23 mouse cellular contexts compared by ENCODE assay signal in genomic region chr5:124521588-124521987, GRCm38 (mm10). TPM values are rescaled to one million over a fixed set of nuclear protein-coding genes. Genes with fewer than 3 reads are reported as not detected.
DNase-seq lines count a peak whose midpoint lies in the region; ATAC-seq and TF ChIP-seq lines count a peak whose summit lies in the region.
"Had no signal": no experiment of that assay in that cellular context is flagged by ENCODE, and none has a peak within 500 bp of the region (broad histone marks: within the 10 kb centered on the region; RNA-seq: fewer than 3 reads in every experiment).

No protein-coding gene starts in this region.

- ATAC-seq in granulocyte monocyte progenitor cell, adult 5-6 weeks (replicated peaks; ENCODE audit: poor library complexity, severe bottlenecking): peak; percentile 77
- ATAC-seq in megakaryocyte progenitor cell, adult 5-6 weeks (replicated peaks; ENCODE audit: poor library complexity): peak; percentile 44; the same call in 1 of the 2 replicates
- ATAC-seq: activated CD4-positive, CD25-positive, alpha-beta regulatory T cell, adult 4 months; CD4-positive, CD25-positive, alpha-beta regulatory T cell, adult 4 months; forebrain, embryonic 13.5 days; forebrain, embryonic 16.5 days; hindbrain, embryonic 16.5 days had no signal

- TF ChIP-seq CTCF in layer of hippocampus, adult 2 months (conservative IDR thresholded peaks at IDR 0.05): no peak

- peak overlapping the region; percentile 94 for H3K27ac ChIP-seq in layer of hippocampus, adult 2 months
- H3K27ac ChIP-seq: forebrain, embryonic 10.5 days; forebrain, embryonic 13.5 days; gastrocnemius, adult 2 months; heart, adult 2 months; heart, embryonic 10.5 days; hindbrain, embryonic 12.5 days had no signal

- no peak for DNase-seq in layer of hippocampus, adult 2 months (ENCODE audit: low spot score in 2 of 2)
- no peak for DNase-seq in layer of hippocampus, adult 8-10 months (ENCODE audit: low spot score in 2 of 2)
- peak; percentile 64 for DNase-seq in A20 (ENCODE audit: low read depth, low spot score)
- no peak for DNase-seq in ovary, adult 18-20 months (ENCODE audit: low spot score)
- no peak for DNase-seq in right cerebral cortex, postnatal 10 days (ENCODE audit: low spot score in 2 of 2)
- DNase-seq: adrenal gland, adult 8-10 months; adrenal gland, postnatal 25 days; cerebellum, adult 11-12 months; cerebellum, adult 8-10 months; cerebellum, postnatal 10 days; gastrocnemius, adult 2 months; gastrocnemius, postnatal 14 days; heart, adult 2 months had no signal

- no peak overlapping the region for H3K4me3 ChIP-seq in layer of hippocampus, adult 2 months
- H3K4me3 ChIP-seq: forebrain, embryonic 10.5 days; forebrain, embryonic 13.5 days; gastrocnemius, adult 2 months; heart, adult 2 months; heart, embryonic 10.5 days; hindbrain, embryonic 12.5 days had no signal

RNA-seq across cellular contexts. Expression of gene Rilpl1, which starts 9.6 kb away (rescaled TPM):
- total RNA-seq in layer of hippocampus, adult 2 months (2021): 10 to 100 TPM; 69.1 to 78.2 TPM
- 10 to 100 TPM; 67.1 to 69.2 (median 68.8) TPM for total RNA-seq in layer of hippocampus, adult 8-10 months (2022)
- 1.3 TPM in 1 of 2 replicates, not detected in the other for total RNA-seq in granulocyte monocyte progenitor cell, adult 5-6 weeks (2014; fragmentation: Nextera tagmentation)
- not detected in 2 replicates for total RNA-seq in granulocyte monocyte progenitor cell, adult 5-6 weeks (2017)
- 0.54 TPM in 1 of 2 replicates, not detected in the other for total RNA-seq in megakaryocyte progenitor cell, adult 5-6 weeks (2015)
- 0.21 and 0.61 TPM in 2 replicates for total RNA-seq in megakaryocyte progenitor cell, adult 5-6 weeks (2017)

RNA-seq across cellular contexts. Expression of gene Tmed2, which starts 18.9 kb away (rescaled TPM):
- 10 to 100 TPM; 97.4 to 99.3 TPM for total RNA-seq in layer of hippocampus, adult 2 months (2021)
- total RNA-seq in layer of hippocampus, adult 8-10 months (2022): 100 to 1,000 TPM; 100 to 117 (median 109) TPM
- 512 and 560 TPM in 2 replicates for total RNA-seq in granulocyte monocyte progenitor cell, adult 5-6 weeks (2014; fragmentation: Nextera tagmentation)
- total RNA-seq in granulocyte monocyte progenitor cell, adult 5-6 weeks (2017): 584 and 1,053 TPM in 2 replicates
- 851 and 960 TPM in 2 replicates for total RNA-seq in megakaryocyte progenitor cell, adult 5-6 weeks (2015)
- total RNA-seq in megakaryocyte progenitor cell, adult 5-6 weeks (2017): 795 and 1,001 TPM in 2 replicates

RNA-seq across cellular contexts. Expression of gene Ddx55, which starts 31.1 kb away (rescaled TPM):
- 10 to 100 TPM; 27.4 to 32.6 TPM for total RNA-seq in layer of hippocampus, adult 2 months (2021)
- 10 to 100 TPM; 27.5 to 36.8 (median 29.6) TPM for total RNA-seq in layer of hippocampus, adult 8-10 months (2022)
- total RNA-seq in granulocyte monocyte progenitor cell, adult 5-6 weeks (2014; fragmentation: Nextera tagmentation): 14.5 and 19.8 TPM in 2 replicates
- 8.4 and 10.6 TPM in 2 replicates for total RNA-seq in granulocyte monocyte progenitor cell, adult 5-6 weeks (2017)
- 13.7 and 15.3 TPM in 2 replicates for total RNA-seq in megakaryocyte progenitor cell, adult 5-6 weeks (2015)
- 15.2 and 15.7 TPM in 2 replicates for total RNA-seq in megakaryocyte progenitor cell, adult 5-6 weeks (2017)

RNA-seq across cellular contexts. Expression of gene Snrnp35, which starts 38.7 kb away (rescaled TPM):
- 10 to 100 TPM; 25.7 to 25.9 TPM for total RNA-seq in layer of hippocampus, adult 2 months (2021)
- total RNA-seq in layer of hippocampus, adult 8-10 months (2022): 10 to 100 TPM; 25.7 to 31.5 (median 28.6) TPM
- total RNA-seq in granulocyte monocyte progenitor cell, adult 5-6 weeks (2014; fragmentation: Nextera tagmentation): 9.1 and 12.3 TPM in 2 replicates
- 11.8 and 11.9 TPM in 2 replicates for total RNA-seq in granulocyte monocyte progenitor cell, adult 5-6 weeks (2017)
- total RNA-seq in megakaryocyte progenitor cell, adult 5-6 weeks (2015): 2.8 and 6.4 TPM in 2 replicates
- total RNA-seq in megakaryocyte progenitor cell, adult 5-6 weeks (2017): 5.4 and 9.0 TPM in 2 replicates

RNA-seq across cellular contexts. Expression of gene Rilpl2, which starts 43.4 kb away (rescaled TPM):
- total RNA-seq in layer of hippocampus, adult 2 months (2021): 10 to 100 TPM; 19.3 TPM
- 10 to 100 TPM; 15.5 to 21.0 (median 17.2) TPM for total RNA-seq in layer of hippocampus, adult 8-10 months (2022)
- total RNA-seq in granulocyte monocyte progenitor cell, adult 5-6 weeks (2014; fragmentation: Nextera tagmentation): 51.9 and 68.3 TPM in 2 replicates
- total RNA-seq in granulocyte monocyte progenitor cell, adult 5-6 weeks (2017): 40.5 and 61.8 TPM in 2 replicates
- total RNA-seq in megakaryocyte progenitor cell, adult 5-6 weeks (2015): 49.0 and 63.6 TPM in 2 replicates
- total RNA-seq in megakaryocyte progenitor cell, adult 5-6 weeks (2017): 45.2 and 50.1 TPM in 2 replicates

Comparison
In these comparisons a context has a peak if more than half of its experiments do, and no peak if none do; other contexts are left out.
1. RNA of gene Rilpl1, which starts 9.6 kb away (total RNA-seq): 69.1 to 78.2 TPM in layer of hippocampus, adult 2 months and 67.1 to 69.2 TPM in layer of hippocampus, adult 8-10 months; 0.21 to 0.61 TPM in megakaryocyte progenitor cell, adult 5-6 weeks and 1.3 TPM in granulocyte monocyte progenitor cell, adult 5-6 weeks; every median in the first group is over 10 times any median in the second.
2. RNA of gene Tmed2, which starts 18.9 kb away (total RNA-seq): 795 to 1,001 TPM in megakaryocyte progenitor cell, adult 5-6 weeks and 512 to 1,053 TPM in granulocyte monocyte progenitor cell, adult 5-6 weeks; 100 to 117 TPM in layer of hippocampus, adult 8-10 months and 97.4 to 99.3 TPM in layer of hippocampus, adult 2 months; every median in the first group is over 4 times any median in the second.